Mouse (Mus musculus) neural tube, embryonic 10.5 days (tissue): ENCODE results near the gene Idnk.

Experiments used
- DNase-seq: peaks from one replicate; pipeline ENCODE4 v3.0.0-alpha.2; 2017; ENCODE audit warnings: low spot score; ENCODE audit errors: extremely low spot score

Idnk gene

GRCm38 (mm10) chr13:58192146-58192545 is 34.7 kb downstream of the Idnk start:
- no peak for DNase-seq

- DNase-seq: no peak
Measured at GRCm38 (mm10) chr13:58193221-58193620, 35.8 kb downstream of the Idnk start.

GRCm38 (mm10) chr13:58194908-58195307 is 37.5 kb downstream of the Idnk start:
- DNase-seq: no peak

DNA sequence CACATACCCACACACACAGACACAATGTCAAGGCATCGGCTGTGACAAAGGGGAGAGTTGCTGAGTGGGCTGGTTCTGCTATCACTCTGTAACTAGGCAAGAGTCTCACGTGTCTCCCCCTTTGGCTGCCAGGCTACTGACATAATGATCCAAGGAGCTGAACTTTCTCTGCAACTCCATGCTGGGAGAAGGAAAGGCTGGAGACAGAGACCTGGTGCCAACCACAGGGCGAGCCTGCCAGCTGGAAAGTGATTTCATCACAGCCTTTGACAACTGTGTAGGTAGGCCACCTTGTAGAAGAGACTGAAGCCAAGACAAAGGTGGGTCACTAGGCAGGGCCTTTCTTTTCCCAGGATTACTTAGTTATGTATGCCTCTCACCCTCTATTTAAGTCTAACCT is 39.8 kb downstream of the Idnk start:
- no peak for DNase-seq

- no peak for DNase-seq
Measured at GRCm38 (mm10) chr13:58197981-58198640, 40.7 kb downstream of the Idnk start.

DNA sequence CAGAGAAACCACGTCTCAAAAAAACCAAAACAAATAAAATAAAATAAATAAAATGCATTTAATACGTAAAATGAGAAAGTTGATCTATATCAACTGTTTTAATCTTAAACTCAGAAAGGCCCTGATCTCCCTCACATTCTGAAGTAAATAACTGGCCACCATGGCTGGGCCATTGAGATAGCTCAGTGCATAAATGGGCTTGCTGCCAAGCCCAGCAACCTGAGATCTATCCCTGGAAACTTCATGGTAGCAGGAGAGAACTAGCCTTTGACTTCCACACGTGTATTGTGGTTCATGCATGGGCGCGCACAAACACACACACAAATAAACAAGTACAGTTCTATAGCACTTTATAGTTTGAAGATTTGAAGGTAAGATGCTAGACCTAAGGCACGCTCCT is 43.9 kb downstream of the Idnk start:
- DNase-seq: no peak

- no peak for DNase-seq
Measured at GRCm38 (mm10) chr13:58201908-58202307, 44.5 kb downstream of the Idnk start.

DNA sequence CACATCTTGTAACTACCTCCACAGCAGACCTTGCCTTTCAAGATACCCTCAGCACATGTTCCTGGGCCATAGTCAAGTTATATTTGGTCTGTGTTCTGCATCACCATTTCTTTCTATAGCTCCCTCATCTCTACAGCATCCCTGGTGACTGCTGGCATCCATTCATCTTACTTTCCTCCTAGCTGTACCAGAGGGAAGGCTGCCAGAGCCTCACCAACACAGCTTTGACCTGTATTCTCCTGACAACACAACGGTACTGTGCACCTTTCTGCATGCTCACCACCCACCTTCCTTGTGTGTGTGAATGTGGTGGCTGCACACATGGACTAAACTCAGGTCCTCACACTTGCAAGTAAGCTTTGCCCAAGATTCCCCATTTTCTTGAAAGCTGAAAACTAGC is 45.5 kb downstream of the Idnk start:
- no peak for DNase-seq

GRCm38 (mm10) chr13:58204202-58204601 is 46.8 kb downstream of the Idnk start:
- no peak for DNase-seq

- DNase-seq: no peak
Measured at GRCm38 (mm10) chr13:58204986-58205385, 47.5 kb downstream of the Idnk start.

DNA sequence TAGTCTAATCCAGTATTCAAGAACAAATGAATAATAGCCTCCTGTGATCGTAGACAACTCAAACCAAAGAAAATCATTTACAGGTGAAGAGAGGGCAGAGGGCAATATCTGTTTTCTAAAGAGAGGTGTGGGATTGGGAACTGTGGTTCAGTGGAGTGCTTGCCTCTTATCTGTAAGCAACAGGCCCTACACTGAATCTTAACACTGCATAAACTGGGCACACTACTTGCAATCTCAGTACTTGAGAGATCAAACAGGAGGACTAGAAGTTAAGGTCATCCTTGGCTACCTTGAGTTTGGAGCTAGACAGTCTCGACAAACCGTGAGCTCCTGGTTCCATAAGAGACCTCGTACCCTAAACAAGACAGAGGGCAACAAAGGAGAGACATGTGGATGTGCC is 48.6 kb downstream of the Idnk start:
- no peak for DNase-seq

DNA sequence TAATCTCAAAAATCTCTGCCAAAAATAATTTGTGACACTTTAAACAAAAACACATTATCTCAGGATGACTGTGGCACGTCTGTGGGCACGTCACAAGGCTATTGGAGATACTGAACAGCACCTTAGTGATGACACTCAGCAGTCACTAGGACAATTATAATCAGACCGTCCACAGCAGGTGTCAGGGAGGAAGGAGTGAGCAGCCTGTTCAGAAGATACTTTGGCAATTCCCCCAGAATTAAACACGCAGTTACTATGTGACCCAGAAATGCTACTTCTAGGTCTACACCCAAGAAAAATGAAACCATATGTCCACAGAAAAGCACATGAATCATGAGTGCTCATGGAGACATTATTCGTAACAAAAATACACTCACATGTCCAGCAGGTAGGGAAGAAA is 53.0 kb downstream of the Idnk start:
- no peak for DNase-seq

- DNase-seq: no peak
Measured at GRCm38 (mm10) chr13:58212530-58212929, 55.1 kb downstream of the Idnk start.

DNA sequence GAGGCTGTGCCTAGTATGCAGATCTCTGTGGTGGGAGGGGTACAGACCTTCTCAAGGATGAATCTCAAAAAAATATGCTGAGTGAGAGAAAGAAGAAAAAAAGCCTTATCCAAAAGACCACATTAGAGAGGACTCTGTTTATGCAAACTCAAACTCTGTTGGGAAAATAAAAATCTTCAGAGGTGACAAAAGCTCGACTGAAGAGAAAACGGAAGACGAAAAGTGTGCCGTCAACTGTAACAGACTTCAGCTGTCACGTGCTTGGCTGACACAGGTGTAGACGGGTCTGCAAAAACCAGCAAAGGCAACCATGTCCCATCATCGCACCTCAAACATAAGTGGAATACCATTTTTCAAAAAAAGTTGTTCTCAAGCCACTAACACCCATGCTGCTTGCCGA is 56.4 kb downstream of the Idnk start:
- DNase-seq: no peak
